Mouse (Mus musculus): Measurements from ENCODE around the gene 1700049E17Rik2. TPM values are rescaled to one million over a fixed set of nuclear protein-coding genes. Genes with fewer than 3 reads are reported as not detected.
"Not testable (repeated sequence)": the region's sequence is repeated elsewhere in the genome, so short reads cannot be mapped to it uniquely, and the experiment has no call there.

Gene 1700049E17Rik2
- total RNA-seq, 1 experiment = not detected

DNA sequence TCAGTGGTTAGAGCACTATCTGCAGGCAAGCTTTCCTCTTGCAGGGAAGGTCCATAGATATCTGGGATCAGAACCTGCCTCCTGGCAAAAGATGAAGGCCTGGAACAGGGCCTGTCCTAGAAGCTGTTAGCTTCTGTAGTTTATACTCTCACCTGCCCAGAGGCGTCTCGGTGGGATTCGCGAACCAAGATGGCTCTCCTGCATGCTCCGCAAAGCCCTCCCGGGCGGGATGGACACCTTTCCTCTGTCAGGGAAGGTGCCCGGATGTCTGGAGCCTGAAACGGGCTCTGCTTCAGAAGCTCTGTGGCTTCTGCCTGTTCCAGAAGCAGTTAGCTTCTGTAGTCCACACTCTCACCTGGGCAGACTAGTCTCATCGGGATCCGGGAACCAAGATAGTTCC lies 57.1 kb downstream of the 1700049E17Rik2 start:
- H3K4me3 ChIP-seq (ENCODE audit: insufficient read depth in 1 of 2, low read depth in 1 of 2, low read length in 2 of 2, poor library complexity in 1 of 2, severe bottlenecking in 1 of 2); in situ Hi-C loops (cut with MboI; ENCODE audit: low sequenced_read_pairs in 2 of 2, unreplicated experiment in 2 of 2); H3K9me3 ChIP-seq (ENCODE audit: control insufficient read depth, insufficient read depth, low read depth, low read length); H3K36me3 ChIP-seq (ENCODE audit: control insufficient read depth, insufficient read depth, low read length, poor library complexity, severe bottlenecking); DNase-seq (ENCODE audit: low read depth, low spot score); H3K4me1 ChIP-seq (ENCODE audit: control insufficient read depth in 2 of 2, insufficient read depth in 2 of 2, low read length in 2 of 2, poor library complexity in 1 of 2); H3K27ac ChIP-seq (ENCODE audit: insufficient read depth, low read depth, low read length, poor library complexity, severe bottlenecking); H3K9ac ChIP-seq (ENCODE audit: insufficient read depth, low read depth, low read length, poor library complexity, severe bottlenecking): not testable (repeated sequence)

Other genes starting within 250 kb of the 1700049E17Rik2 start
- 0.40 TPM in 1 of 2 replicates, not detected in the other for gene Gm5798, start 224.6 kb upstream of the 1700049E17Rik2 start, total RNA-seq (2012; rRNA removed)
- not detected in 2 replicates for gene Gm7945, start 186.8 kb upstream of the 1700049E17Rik2 start, total RNA-seq (2012; rRNA removed)
- gene Gm6482, start 164.9 kb upstream of the 1700049E17Rik2 start, total RNA-seq (2012; rRNA removed) = not detected in 2 replicates
- gene Gm7954, start 119.7 kb upstream of the 1700049E17Rik2 start, total RNA-seq (2012; rRNA removed) = not detected in 2 replicates
- not detected in 2 replicates for gene Gm3486, start 83.7 kb upstream of the 1700049E17Rik2 start, total RNA-seq (2012; rRNA removed)
- gene Gm7970, start 17.6 kb upstream of the 1700049E17Rik2 start, total RNA-seq (2012; rRNA removed) = not detected in 2 replicates
- not detected in 2 replicates for gene Gm3072, start 51.4 kb downstream of the 1700049E17Rik2 start, total RNA-seq (2012; rRNA removed)
- gene Gm3676, start 73.3 kb downstream of the 1700049E17Rik2 start, total RNA-seq (2012; rRNA removed) = not detected in 2 replicates
- gene Gm8068, start 128.7 kb downstream of the 1700049E17Rik2 start, total RNA-seq (2012; rRNA removed) = not detected in 2 replicates
- not detected in 2 replicates for gene Gm7929, start 177.4 kb downstream of the 1700049E17Rik2 start, total RNA-seq (2012; rRNA removed)
- gene Gm47189, start 199.2 kb downstream of the 1700049E17Rik2 start, total RNA-seq (2012; rRNA removed) = not detected in 2 replicates